Mouse (Mus musculus): ENCODE measurements at regions not wholly inside any gene's neighbourhood (a gene's known extent, or its start where the extent isn't known, plus 50 kb on each side); places are given as distances from the start of the nearest gene placed in this dataset.

GRCm38 (mm10) chr4:53915326-53915725 lies 89.5 kb downstream of the Tmem38b start:
- DNase-seq (ENCODE audit: low read depth) = no peak

- peak; percentile 61 for DNase-seq (ENCODE audit: low read depth)
Observed at GRCm38 (mm10) chr4:53919188-53919587, 93.3 kb downstream of the Tmem38b start.

DNA sequence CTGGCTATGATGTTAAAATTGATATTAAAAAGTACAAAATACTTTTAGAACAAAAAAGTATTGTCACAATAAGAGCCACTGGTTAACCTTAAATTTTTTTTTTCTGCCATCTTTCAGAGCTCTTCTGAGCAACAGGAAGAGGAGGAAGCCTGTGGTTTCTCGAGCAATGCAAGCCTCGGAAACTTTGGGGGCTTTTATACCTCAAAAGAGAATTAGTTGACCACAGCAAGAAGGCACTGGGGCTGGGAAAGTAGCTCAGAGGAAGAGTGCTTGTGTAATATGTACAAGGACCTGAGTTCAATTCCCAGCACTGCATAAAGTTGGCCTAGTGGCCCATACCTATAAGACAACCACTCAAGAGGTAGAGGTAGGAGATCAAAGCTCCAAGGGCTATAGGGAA lies 94.7 kb downstream of the Tmem38b start:
- DNase-seq (ENCODE audit: low read depth) = peak; percentile 92

DNA sequence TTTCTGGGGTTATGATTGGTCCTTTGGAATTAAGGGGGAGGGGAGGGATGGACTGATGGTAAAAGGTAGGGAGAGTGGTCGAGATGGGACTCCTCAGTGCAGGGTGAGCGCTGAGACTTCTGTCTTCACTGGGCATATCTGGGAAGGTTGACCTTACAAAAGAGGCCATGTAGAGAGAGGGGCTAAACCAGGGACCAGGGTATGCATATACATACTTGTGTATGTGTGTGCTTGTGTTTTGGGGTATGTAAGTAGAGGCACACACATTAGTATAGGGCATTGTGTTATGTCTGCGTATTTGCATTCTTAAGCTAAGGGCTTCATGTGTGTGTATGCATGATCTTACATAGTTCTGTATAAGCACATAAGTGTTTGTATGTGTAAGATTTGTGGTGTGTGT lies 105.2 kb downstream of the Tmem38b start:
- DNase-seq (ENCODE audit: low read depth) = no peak

DNA sequence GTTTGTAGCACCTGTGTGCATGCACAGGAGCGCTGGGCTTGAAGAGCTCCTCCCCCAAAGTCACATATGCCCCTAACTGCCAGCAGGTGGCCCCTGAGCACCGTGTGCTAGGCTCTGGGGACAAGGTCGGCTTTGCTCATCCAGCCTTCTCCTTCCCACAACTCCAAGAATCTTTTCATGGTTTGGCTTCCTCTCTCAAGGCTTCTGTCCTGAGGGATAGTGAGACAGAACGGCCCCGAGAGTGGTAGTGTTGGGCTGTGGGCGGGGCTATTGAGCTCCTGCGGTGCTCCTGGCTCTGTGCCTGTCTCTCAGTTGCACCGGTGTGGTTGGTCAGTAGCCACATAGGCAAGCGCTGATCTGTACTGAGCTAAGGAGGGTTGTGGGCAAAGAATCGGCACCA lies 105.7 kb downstream of the Tmem38b start:
- DNase-seq (ENCODE audit: low read depth) = peak; percentile 55

DNA sequence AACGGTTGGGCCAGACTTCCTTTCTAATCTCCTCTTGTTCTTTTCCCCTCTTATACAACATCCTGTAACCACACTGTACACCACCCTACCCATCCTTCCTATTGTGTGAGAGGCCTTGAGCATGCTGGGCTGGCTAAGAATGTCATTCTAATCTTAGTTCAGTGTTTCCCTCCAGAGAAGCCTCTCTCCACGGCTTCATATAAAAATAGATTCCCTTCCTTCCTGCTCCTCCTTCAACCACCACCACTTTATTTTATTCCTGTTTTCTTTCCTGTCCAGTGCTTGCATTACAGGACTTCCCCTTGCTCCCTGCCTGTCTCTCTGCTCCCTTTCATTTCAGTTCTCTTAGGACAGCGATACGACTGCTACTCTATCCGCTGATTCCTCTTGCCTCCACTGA lies 109.5 kb downstream of the Tmem38b start:
- DNase-seq (ENCODE audit: low read depth) = peak; percentile 29

GRCm38 (mm10) chr4:53948736-53949135 lies 122.9 kb downstream of the Tmem38b start:
- no peak for DNase-seq (ENCODE audit: low read depth)

GRCm38 (mm10) chr4:53949164-53949563 lies 123.3 kb downstream of the Tmem38b start:
- DNase-seq (ENCODE audit: low read depth) = no peak

- no peak for DNase-seq (ENCODE audit: low read depth)
Observed at GRCm38 (mm10) chr4:53950496-53950895, 124.7 kb downstream of the Tmem38b start.

DNA sequence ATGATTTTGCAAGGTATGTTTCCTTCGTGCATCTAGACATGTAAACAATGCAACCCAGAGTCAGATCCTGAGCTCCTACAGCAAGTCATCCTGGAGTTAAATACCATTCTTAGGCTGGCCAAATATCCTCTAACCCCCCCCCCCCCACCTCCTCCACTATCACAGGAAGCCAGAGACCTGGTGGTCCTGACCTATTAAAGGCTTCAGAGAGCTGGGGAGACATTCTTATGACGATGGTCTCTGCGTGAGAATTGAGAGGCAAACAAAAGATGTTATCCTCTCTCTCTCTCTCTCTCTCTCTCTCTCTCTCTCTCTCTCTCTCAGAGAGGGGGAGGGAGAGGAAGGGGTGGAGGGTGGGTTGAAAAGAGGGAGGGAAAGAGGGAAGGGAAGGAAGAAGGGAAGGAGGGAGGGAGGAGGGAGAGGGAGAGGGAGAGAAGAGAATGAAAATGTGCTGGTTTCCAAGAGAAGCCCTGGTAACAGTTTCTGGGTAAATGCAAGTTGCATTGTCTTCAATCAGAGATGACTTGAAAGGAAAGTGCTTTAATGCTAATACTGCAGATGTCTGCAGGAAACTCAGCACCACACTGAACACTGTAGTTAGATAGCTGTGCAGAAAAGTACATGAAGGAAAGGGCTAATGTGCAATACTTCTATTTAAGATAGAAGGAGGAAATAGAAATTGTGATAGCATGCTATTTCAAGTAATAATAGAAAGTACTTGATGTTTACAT lies 125.3 kb downstream of the Tmem38b start:
- DNase-seq (ENCODE audit: low read depth) = no peak

GRCm38 (mm10) chr4:53951734-53952109 lies 125.9 kb downstream of the Tmem38b start:
- no peak for DNase-seq (ENCODE audit: low read depth)

- DNase-seq (ENCODE audit: low read depth) = no peak
Observed at GRCm38 (mm10) chr4:53952288-53952687, 126.4 kb downstream of the Tmem38b start.

DNA sequence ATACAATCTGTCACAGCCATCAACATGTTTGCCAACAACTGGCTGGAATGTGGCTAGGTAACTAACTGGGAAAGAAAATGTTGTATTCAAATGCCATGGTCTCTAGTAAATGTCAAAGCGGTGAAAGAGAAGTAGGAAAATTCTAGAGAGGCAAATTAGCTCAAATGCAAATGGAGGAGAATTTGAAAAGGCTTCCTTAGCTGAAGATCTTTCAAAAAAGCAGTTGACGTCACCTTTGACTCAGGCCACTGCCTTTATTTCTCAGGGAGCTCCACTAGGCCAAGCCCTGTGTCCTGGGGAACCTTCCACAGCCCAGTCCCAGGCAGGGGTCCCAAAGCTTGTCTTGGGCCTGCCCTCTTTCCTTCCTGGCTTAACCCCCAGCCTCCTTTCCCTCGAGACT lies 136.6 kb downstream of the Tmem38b start:
- DNase-seq (ENCODE audit: low read depth) = no peak

GRCm38 (mm10) chr4:53970461-53970860 lies 144.6 kb downstream of the Tmem38b start:
- no peak for DNase-seq (ENCODE audit: low read depth)

GRCm38 (mm10) chr4:53970960-53971359 lies 145.1 kb downstream of the Tmem38b start:
- peak; percentile 9 for DNase-seq (ENCODE audit: low read depth)

DNA sequence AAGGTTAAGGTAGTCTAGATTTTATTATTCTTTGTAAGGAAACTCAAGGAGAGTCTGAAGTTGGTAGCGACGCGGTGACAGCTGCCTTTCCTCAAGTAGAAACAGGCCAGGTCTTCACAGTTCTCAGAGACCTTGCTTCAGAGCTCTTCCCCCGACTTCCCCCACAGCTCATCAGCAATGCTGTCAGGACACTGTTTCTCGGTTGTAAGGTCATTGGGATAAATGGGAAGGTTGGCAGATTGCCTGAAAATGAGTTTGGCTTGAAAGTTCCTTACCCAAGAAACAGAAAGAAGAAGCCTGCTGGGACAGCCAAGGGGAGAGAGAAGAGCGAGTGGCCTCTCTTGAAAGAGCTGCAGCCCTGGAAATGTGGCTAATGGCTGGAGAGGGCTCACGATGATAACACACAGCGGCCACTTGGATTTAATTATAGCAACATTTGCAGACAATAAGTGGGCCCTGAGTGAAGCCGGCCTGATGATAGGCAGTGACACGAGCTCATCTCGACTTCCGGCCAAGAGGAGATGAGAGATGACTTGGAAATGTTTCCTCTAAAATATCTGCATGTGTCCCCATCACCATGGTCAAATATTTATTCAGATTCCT lies 150.3 kb downstream of the Tmem38b start:
- no peak for DNase-seq (ENCODE audit: low read depth)

DNA sequence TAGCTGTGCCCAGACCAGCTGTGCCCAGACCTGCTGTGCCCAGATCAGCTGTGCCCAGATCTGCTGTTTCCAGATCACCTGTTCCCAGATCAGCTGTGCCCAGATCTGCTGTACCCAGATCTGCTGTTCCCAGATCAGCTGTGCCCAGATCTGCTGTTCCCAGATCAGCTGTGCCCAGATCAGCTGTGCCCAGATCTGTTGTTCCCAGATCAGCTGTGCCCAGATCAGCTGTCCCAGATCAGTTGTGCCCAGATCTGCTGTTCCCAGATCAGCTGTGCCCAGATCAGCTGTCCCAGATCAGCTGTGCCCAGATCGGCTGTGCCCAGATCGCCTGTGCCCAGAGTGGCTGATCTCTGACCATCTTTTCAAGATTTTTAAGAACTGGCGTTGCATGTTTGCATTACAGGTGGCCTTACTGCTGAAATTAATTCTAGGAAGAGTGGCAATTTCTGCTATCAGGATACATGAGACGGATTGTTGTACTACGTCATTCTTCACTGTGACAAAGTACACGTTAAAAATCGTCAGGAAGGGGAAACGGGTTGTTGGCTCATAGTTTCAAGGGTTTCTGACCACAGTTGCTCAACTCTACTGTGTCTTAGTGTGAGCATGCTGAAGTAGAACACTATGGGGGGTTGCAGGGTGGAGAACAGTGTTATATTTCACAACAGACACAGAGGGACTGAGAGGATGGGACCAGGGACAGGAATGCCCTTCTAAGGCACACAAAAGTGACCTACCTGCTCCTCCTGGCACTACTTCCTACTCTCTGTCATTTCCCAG lies 160.9 kb downstream of the Tmem38b start:
- DNase-seq (ENCODE audit: low read depth) = peak; percentile 16

GRCm38 (mm10) chr4:53987536-53987935 lies 161.7 kb downstream of the Tmem38b start:
- DNase-seq (ENCODE audit: low read depth) = no peak

DNA sequence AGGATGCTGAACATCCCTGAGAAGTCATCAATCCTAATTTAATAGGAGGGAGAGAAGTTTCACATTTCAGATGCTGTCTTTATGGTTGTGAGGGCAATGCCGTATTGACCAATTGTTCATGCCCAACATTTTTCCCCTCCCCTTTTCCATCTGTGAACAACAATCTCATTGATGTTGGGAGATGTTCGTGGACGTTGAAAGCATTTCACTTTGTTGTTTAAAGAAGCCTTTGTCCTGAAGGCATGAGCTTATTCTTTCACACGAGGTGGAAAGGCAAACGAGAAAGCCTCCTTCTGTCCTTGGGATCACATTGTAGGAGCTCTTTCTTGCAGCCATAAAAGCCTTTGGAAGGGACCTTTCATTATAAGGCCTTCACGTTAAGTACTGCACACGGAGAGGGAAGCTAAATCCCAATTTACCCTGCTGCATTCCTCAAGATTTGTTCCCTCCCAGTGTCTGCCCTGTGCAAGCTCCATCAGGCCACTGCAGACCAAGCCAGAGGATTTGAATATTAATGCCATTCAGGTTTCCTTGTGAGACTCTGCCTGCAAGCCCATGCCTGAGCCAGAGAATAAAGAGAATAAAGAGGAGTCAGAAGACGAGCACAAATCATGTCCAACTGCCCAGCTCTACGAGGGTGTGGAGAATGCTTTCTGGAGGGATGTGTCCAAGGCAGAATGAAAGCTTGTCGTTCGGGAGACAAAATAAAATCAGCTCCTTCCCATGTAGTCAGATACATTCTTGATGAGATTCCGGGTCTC lies 195.4 kb downstream of the Tmem38b start:
- DNase-seq (ENCODE audit: low read depth) = no peak

DNA sequence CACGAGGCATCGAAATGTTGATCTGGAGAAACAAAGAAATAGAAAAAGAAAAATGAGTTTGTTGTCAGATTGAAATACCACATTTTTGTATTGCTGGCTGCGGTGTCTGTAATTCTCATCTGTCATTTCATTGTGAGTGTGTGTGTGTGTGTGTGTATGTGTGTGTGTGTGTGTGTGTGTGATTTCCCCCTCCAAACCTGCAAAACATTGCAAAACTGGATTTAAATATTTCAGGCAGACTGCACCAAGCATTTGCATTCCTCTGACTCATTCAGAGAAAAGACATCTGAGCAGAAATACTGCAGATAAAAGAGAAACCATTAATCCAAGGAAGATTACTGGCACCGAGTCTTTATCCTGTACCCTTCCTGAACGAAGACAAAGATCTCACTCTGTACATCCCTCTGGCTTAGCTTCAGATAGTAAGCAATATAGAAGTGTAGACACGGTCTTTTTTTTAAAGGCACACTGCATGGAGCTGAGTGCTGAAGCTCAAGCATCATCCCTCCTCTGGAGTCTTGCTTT lies 196.1 kb downstream of the Tmem38b start:
- DNase-seq (ENCODE audit: low read depth) = no peak

DNA sequence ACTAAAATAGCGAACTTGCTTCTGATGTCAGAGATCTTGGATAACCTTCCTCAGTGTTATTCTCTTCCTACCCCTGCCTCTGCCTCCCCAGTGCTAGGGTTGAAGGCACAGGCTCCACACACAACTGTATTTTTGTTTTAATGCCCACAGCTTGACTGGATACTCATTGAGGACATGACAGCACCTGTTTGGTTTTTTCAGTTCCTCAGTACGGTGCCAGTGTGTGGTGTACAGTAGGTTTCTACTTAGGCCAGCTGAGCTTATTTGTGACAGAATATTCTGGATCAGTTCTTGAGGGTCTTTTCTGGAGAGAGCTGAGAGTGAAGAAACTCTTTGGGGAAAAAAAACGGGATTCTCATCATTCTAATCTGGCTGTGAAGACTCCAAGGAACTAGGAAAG lies 201.1 kb downstream of the Tmem38b start:
- DNase-seq (ENCODE audit: low read depth) = no peak

- DNase-seq (ENCODE audit: low read depth) = no peak
Observed at GRCm38 (mm10) chr4:54027565-54028237, 201.9 kb downstream of the Tmem38b start.
